Mouse (Mus musculus) layer of hippocampus, postnatal 14 days (tissue): ENCODE data around the gene Gm10135. TPM values are rescaled to one million over a fixed set of nuclear protein-coding genes. Genes with fewer than 3 reads are reported as not detected.
"Not testable (repeated sequence)": the region's sequence is repeated elsewhere in the genome, so short reads cannot be mapped to it uniquely, and the experiment has no call there.

Source experiments
- DNase-seq, 2 experiments: peaks; one replicate each; pipeline ENCODE4 v3.0.0; 2021 to 2022; ENCODE audit warnings: low spot score in 2 of 2, mixed read lengths in 1 of 2
- total RNA-seq, 2 experiments: library from RNA; stranded (reverse); gene quantifications; 2 replicates each; pipeline ENCODE4 v1.2.3; 2021

Gm10135 gene
- total RNA-seq, 2 experiments from 2014 or later, result not detected

- DNase-seq, result no peak
These were observed 8.8 kb downstream of the Gm10135 start for GRCm38 (mm10) chr5:72965706-72966105.

DNA sequence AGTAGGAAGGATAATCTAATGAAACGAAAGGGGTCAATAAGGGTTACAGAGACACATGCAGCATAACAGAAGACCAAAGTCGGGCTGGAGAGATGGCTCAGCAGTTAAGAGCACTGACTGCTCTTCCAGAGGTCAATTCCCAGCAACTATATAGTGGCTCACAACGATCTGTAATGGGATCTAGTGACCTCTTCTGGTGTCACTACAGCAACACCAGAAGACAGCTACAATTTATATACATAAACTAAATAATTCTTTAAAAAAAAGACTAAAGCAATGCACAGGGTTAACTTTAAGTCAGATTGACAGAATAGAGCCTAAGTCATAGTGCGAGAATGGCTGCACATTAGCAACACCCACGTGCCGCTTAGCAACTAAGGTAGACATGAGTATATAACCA is 14.4 kb downstream of the Gm10135 start:
- DNase-seq, result no peak

DNA sequence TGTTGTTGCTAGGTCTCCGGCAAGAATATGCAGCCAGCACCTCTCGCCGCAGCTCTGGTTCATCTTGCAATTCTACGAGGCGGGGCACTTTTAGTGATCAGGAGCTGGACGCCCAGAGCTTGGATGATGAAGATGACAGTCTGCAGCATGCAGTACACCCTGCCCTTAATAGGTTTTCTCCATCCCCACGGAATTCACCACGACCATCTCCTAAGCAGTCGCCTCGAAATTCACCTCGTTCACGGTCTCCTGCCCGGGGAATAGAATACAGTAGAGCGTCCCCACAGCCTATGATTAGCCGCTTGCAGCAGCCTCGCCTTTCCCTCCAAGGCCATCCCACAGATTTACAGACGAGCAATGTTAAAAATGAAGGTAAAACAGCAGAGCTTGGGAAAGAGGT is 17.2 kb downstream of the Gm10135 start:
- DNase-seq, result no peak

DNA sequence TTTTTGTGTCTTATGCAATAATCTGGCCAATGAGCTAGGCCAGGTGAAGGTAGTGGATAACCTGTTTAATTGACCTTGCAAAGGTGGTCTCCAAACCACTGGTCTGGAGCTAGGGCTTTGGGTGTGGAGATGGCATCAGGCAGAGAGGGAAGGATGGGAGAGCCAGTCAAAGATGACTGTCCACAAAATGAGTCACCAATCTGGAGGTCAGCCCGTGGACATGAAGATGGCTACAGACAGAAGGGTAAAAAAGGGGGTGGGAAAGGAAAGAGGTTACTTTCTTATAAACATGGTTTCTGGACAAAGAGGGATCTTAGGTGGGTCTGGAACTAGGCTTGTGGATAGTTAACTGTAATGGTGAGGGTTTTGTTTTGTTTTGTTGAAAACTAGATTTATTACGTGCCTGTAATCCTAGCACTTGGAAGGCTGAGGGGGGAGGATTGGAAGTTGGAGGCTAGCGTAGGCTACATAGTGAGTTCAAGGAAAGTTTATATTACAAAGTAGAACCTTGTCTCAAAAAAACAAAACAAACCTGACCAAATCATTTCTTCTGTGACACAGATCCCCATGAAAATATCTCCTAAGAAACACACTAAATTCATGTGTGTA is 20.4 kb downstream of the Gm10135 start:
- no peak for DNase-seq

DNA sequence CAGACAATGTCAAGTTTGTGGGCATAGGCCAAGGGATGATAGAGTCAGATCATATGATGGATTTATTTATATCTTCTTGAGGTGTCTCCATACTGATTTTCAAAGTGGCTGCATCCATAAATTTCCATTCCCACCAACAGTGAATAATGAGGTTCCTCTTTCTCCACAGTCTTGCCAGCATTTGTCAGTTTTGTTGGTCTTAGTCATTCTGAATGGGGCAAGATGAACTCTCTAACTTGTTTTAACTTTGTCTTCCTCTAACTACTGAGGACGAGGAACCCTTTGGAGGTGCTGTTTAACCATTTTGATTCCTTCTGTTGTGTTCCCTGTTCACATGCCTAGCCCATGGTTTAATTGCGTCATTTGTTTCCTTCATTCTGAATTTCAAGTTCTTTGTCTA is 24.2 kb downstream of the Gm10135 start:
- no peak for DNase-seq

- no peak for DNase-seq
These were observed 26.4 kb downstream of the Gm10135 start for GRCm38 (mm10) chr5:72948136-72948535.

- no peak for DNase-seq
These were observed 33.5 kb downstream of the Gm10135 start for GRCm38 (mm10) chr5:72940906-72941432.

GRCm38 (mm10) chr5:72939311-72939710 is 35.2 kb downstream of the Gm10135 start:
- DNase-seq, result no peak

DNA sequence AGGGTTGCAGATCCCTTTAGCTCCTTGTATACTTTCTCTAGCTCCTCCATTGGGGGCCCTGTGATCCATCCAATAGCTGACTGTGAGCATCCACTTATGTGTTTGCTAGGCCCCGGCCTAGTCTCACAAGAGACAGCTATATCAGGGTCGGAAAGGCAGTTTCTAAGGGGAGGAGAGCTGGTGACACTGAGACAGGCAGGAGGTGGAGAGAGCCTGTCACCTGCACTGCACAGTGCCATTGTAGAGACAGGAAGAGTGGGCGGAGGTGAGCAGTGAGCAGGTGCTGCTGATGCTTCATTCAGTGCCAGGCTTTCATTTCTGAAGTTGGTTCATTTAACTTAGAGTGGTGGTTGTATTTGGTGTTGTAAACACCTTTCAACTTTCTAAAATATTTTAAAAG is 36.1 kb downstream of the Gm10135 start:
- not testable (repeated sequence) for DNase-seq

- DNase-seq, result no peak
These were observed 41.4 kb downstream of the Gm10135 start for GRCm38 (mm10) chr5:72933026-72933675.

DNA sequence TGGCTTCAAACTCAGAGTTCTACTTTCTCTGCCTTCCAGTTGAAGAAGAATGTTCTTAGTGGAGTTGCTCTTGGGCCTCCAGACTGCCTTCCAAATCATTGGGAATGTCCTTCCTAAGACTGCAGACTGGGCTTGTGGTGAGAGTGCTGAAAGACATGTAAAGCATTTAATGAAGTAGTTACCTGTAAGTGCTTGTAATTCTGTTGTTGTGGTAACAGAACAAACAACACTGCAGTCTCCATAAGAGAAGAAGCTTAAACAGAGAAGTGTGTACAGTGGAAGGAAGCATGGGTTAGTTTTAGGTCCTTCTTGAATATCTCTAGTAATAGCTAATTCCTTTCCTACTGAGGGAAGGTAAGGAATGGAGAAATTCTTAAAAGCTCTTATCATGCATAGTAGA is 47.4 kb downstream of the Gm10135 start:
- no peak for DNase-seq

DNA sequence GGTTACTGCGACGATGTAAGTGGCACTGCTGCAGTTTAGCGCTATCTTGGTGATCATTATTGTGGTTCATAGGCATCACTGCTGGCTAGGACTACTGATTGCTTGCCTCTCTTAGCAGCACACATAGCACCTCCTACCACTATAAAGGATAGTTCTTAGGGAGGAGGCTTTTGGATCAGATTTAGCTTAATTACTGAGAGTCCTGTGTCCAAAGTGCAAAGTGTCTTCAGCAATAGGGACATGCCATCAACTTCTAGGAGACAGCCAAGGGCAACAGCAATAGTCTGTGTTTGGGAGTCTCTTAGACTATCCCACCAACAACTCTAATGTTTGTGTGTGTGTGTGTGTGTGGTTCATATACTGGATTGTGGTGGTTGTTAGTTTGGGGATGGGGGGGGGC is 51.7 kb downstream of the Gm10135 start:
- no peak for DNase-seq

DNA sequence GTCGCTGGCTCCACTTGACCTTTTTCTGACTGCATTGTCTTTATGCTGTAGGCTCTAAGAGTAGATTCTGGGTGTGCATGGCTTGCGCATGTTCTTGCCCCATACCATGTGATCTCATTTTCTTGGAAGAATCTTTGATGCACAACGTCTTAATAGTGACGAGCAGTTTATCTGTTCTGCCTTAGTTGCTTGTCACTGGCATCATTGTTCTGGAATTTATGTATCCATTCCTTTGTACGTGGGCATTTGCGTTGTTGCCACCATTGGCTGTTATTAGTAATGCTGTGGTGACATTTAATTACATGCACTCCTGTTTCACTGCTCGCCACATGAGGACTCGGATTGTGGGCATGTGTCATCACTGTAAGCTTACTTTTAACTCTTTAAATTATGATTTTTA is 53.3 kb downstream of the Gm10135 start:
- DNase-seq, result no peak

DNA sequence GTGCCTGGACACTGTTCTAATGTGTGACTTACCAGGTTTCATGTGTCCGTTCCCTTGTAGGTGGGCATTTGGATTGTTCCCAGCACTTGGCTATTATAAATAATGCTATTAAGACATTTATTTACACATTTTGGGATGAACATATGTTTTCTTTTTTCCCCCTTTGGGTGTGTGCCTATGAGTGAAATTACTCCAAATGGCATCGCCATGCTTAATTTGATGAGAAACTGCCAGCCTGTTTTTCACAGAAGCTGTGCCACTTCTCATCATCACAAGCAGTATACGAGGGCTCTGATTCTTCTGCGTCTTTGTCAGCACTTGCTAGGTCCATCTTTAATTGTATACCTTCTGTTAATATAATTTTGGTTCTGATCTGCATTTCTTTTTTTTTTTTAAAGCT is 54.1 kb downstream of the Gm10135 start:
- DNase-seq, result peak in 1 of 2 experiments; percentile 24

GRCm38 (mm10) chr5:72916851-72917250 is 57.7 kb downstream of the Gm10135 start:
- DNase-seq, result no peak

GRCm38 (mm10) chr5:72916048-72916447 is 58.5 kb downstream of the Gm10135 start:
- no peak for DNase-seq

Other genes with a start within 250 kb of the Gm10135 start
- gene Txk, start 221.9 kb downstream of the Gm10135 start, total RNA-seq, result not detected
- gene Tec, start 106.2 kb downstream of the Gm10135 start, total RNA-seq, result 1 to 10 TPM; 1.8 to 1.9 TPM
- 10 to 100 TPM; 24.4 to 27.4 TPM for gene Slain2, start 60.4 kb downstream of the Gm10135 start, total RNA-seq
- gene Slc10a4, start 32.2 kb upstream of the Gm10135 start, total RNA-seq, result 1 to 10 TPM; 1.8 to 3.0 TPM